In the genomic region with DNA sequence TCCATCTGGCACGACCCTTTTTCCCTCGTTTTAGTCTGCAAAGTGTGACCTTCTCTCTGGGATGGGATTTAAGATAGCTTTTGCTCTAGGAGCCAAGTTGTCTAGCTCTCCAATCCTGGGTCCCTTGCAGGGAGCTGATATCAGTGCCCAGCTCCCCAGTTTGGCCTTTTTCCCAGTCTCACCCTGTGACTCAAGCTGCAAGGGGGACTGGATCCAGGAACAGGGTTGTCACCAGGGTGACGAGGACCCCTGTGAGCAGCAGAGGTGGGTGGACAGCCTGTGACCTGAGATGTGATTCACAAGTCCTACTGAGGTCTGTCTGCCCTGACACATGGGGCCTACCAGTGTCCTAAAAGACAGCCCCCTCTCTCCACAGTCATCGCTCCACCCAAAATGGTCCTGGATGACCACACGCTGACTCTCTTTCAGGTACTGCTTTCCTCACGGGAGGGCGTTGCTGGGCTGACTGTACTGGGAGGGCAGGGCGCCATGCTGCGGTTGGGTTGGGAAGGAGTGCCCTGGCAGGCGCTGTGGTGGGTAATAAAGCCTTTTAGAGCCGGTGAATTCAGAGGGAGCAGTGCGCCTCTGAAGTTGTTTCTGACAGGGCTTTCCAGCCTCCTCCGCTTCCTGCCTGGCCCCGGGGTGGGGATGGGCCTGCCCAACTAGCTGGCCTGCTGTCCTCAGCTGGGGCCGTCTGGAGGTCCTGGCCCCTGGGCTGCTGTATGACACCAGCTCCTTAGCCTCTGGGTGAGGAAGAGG, we compare ENCODE assay signal across 10 mouse cellular contexts. TPM values are rescaled to one million over a fixed set of nuclear protein-coding genes. Genes with fewer than 3 reads are reported as not detected.
A peak's percentile ranks its signal among the peaks of the same experiment; 100 is the strongest.
DNase-seq lines count a peak whose midpoint lies in the region; ATAC-seq and TF ChIP-seq lines count a peak whose summit lies in the region.
"Had no signal": no experiment of that assay in that cellular context is flagged by ENCODE, and none has a peak within 500 bp of the region (broad histone marks: within the 10 kb centered on the region; RNA-seq: fewer than 3 reads in every experiment).

No protein-coding gene starts in this region.

- peaks cover 5% of the 10 kb centered on the region; the same call in 1 of the 2 replicates for H3K36me3 ChIP-seq in heart, embryonic 15.5 days
- no peaks in the 10 kb centered on the region for H3K36me3 ChIP-seq in ES-Bruce4 (ENCODE audit: control insufficient read depth, insufficient read depth, low read length, poor library complexity, severe bottlenecking)
- H3K36me3 ChIP-seq in embryonic facial prominence, embryonic 12.5 days = peaks cover 29% of the 10 kb centered on the region

- H3K27me3 ChIP-seq in heart, embryonic 15.5 days = no peaks in the 10 kb centered on the region
- H3K27me3 ChIP-seq in ES-Bruce4 (ENCODE audit: control insufficient read depth, insufficient read depth, low read length, poor library complexity, severe bottlenecking) = no peaks in the 10 kb centered on the region
- no peaks in the 10 kb centered on the region for H3K27me3 ChIP-seq in embryonic facial prominence, embryonic 12.5 days

- DNase-seq in heart, adult 11 months = no peak
- peak; percentile 34 for DNase-seq in lung, postnatal 36 days
- DNase-seq in cerebellum, adult 9-11 months = no peak
- no peak for DNase-seq in gastrocnemius, adult 18-20 months (ENCODE audit: low spot score)
- DNase-seq in cerebellum, postnatal 36 days = no peak

- TF ChIP-seq EP300 in ES-Bruce4 (IDR thresholded peaks at IDR 0.05; ENCODE audit: insufficient read depth, low read depth, low read length) = no peak

- peaks cover 45% of the 10 kb centered on the region for H3K4me1 ChIP-seq in heart, embryonic 15.5 days (replicated peaks)
- peaks cover 25% of the 10 kb centered on the region for H3K4me1 ChIP-seq in ES-Bruce4 (ENCODE audit: control insufficient read depth, insufficient read depth, low read length)
- peaks cover 48% of the 10 kb centered on the region for H3K4me1 ChIP-seq in embryonic facial prominence, embryonic 12.5 days

- 0 out of 2 replicates have a peak, but pooled peaks have one; percentile 24 for ATAC-seq in heart, embryonic 15.5 days (replicated peaks; ENCODE audit: insufficient number of reproducible peaks, insufficient read depth, low FRiP score, low read depth)
- ATAC-seq in embryonic facial prominence, embryonic 12.5 days (ENCODE audit: insufficient number of reproducible peaks, insufficient read depth, low FRiP score, low TSS enrichment) = no peak

- WGBS in heart, embryonic 15.5 days = 47% methylated on average over 15 of the region's 15 CpGs
- WGBS in embryonic facial prominence, embryonic 12.5 days = 25% methylated on average over 15 of the region's 15 CpGs

- no peaks in the 10 kb centered on the region for H3K9me3 ChIP-seq in heart, embryonic 15.5 days (replicated peaks)
- H3K9me3 ChIP-seq in ES-Bruce4 (replicated peaks; ENCODE audit: control insufficient read depth, insufficient read depth, low read length, poor library complexity, severe bottlenecking) = no peaks in the 10 kb centered on the region
- H3K9me3 ChIP-seq in embryonic facial prominence, embryonic 12.5 days = no peaks in the 10 kb centered on the region

- peak overlapping the region; percentile 77 for H3K27ac ChIP-seq in heart, embryonic 15.5 days
- 0 out of 2 replicates have a peak overlapping the region, but pooled peaks have one; percentile 13 for H3K27ac ChIP-seq in ES-Bruce4 (ENCODE audit: insufficient read depth, low read length)
- H3K27ac ChIP-seq in embryonic facial prominence, embryonic 12.5 days = peak overlapping the region; percentile 70
- H3K27ac ChIP-seq: left cerebral cortex, adult 2 months had no signal

- H3K9ac ChIP-seq in heart, embryonic 15.5 days = peak overlapping the region; percentile 12; the same call in 1 of the 2 replicates
- H3K9ac ChIP-seq in ES-Bruce4 (ENCODE audit: low read depth, poor library complexity, severe bottlenecking) = 0 out of 2 replicates have a peak overlapping the region, but pooled peaks have one; percentile 8
- peak overlapping the region; percentile 31; the same call in 1 of the 2 replicates for H3K9ac ChIP-seq in embryonic facial prominence, embryonic 12.5 days

- H3K4me3 ChIP-seq in heart, embryonic 15.5 days = no peak overlapping the region
- no peak overlapping the region for H3K4me3 ChIP-seq in ES-Bruce4 (ENCODE audit: low read depth, low read length)
- no peak overlapping the region for H3K4me3 ChIP-seq in embryonic facial prominence, embryonic 12.5 days
- H3K4me3 ChIP-seq: left cerebral cortex, adult 2 months had no signal

- 0 out of 2 replicates have a peak overlapping the region, but pooled peaks have one; percentile 2 for H3K4me2 ChIP-seq in heart, embryonic 15.5 days
- 0 out of 2 replicates have a peak overlapping the region, but pooled peaks have one; percentile 0 for H3K4me2 ChIP-seq in embryonic facial prominence, embryonic 12.5 days (replicated peaks)

- TF ChIP-seq POLR2A in ES-Bruce4 (IDR thresholded peaks at IDR 0.05; ENCODE audit: insufficient read depth, low read length) = no peak

- TF ChIP-seq CTCF in ES-Bruce4 (IDR thresholded peaks at IDR 0.05; ENCODE audit: low read depth, low read length) = no peak

RNA-seq across cellular contexts. Expression of a gene that starts 9.7 kb away (rescaled TPM):
- polyA plus RNA-seq in heart, embryonic 15.5 days (2015; fragmentation: Nextera tagmentation; extraction: Ambion mirVana) = 105 and 111 TPM in 2 replicates
- polyA plus RNA-seq in ES-Bruce4 (2011; ENCODE audit: insufficient read depth, insufficient read length, low read depth, missing spikeins) = 38.0 and 45.3 TPM in 2 replicates
- polyA plus RNA-seq in embryonic facial prominence, embryonic 12.5 days (2016; fragmentation: Nextera tagmentation; extraction: Ambion mirVana) = 131 TPM in 2 replicates
- total RNA-seq in gastrocnemius, adult 18-20 months (2021) = 10 to 100 TPM; 24.2 to 32.0 TPM

RNA-seq across cellular contexts. Expression of a gene that starts 9.8 kb away (rescaled TPM):
- 27.5 and 36.8 TPM in 2 replicates for polyA plus RNA-seq in heart, embryonic 15.5 days (2015; fragmentation: Nextera tagmentation; extraction: Ambion mirVana)
- polyA plus RNA-seq in ES-Bruce4 (2011; ENCODE audit: insufficient read depth, insufficient read length, low read depth, missing spikeins) = 7.3 and 9.8 TPM in 2 replicates
- polyA plus RNA-seq in embryonic facial prominence, embryonic 12.5 days (2016; fragmentation: Nextera tagmentation; extraction: Ambion mirVana) = 77.5 and 83.7 TPM in 2 replicates
- total RNA-seq in gastrocnemius, adult 18-20 months (2021) = 1 to 10 TPM; 2.3 to 3.0 TPM

RNA-seq across cellular contexts. Expression of a gene that starts 17.4 kb away (rescaled TPM):
- polyA plus RNA-seq in heart, embryonic 15.5 days (2015; fragmentation: Nextera tagmentation; extraction: Ambion mirVana) = 7.8 and 17.0 TPM in 2 replicates
- polyA plus RNA-seq in ES-Bruce4 (2011; ENCODE audit: insufficient read depth, insufficient read length, low read depth, missing spikeins) = 16.6 and 20.7 TPM in 2 replicates
- polyA plus RNA-seq in embryonic facial prominence, embryonic 12.5 days (2016; fragmentation: Nextera tagmentation; extraction: Ambion mirVana) = 59.7 and 62.8 TPM in 2 replicates
- total RNA-seq in gastrocnemius, adult 18-20 months (2021) = 1 to 10 TPM in 1 of 2 experiments, under 1 TPM in 1; 0.95 to 1.3 TPM
- total RNA-seq: common myeloid progenitor, adult 5-6 weeks had no signal

RNA-seq across cellular contexts. Expression of a gene that starts 23.2 kb away (rescaled TPM):
- 7.0 and 16.7 TPM in 2 replicates for polyA plus RNA-seq in heart, embryonic 15.5 days (2015; fragmentation: Nextera tagmentation; extraction: Ambion mirVana)
- 54.3 and 68.2 TPM in 2 replicates for polyA plus RNA-seq in ES-Bruce4 (2011; ENCODE audit: insufficient read depth, insufficient read length, low read depth, missing spikeins)
- polyA plus RNA-seq in embryonic facial prominence, embryonic 12.5 days (2016; fragmentation: Nextera tagmentation; extraction: Ambion mirVana) = 11.5 and 12.3 TPM in 2 replicates
- 1 to 10 TPM; 8.2 to 9.6 TPM for total RNA-seq in gastrocnemius, adult 18-20 months (2021)

RNA-seq across cellular contexts. Expression of a gene that starts 28.0 kb away (rescaled TPM):
- 11.4 and 46.0 TPM in 2 replicates for polyA plus RNA-seq in heart, embryonic 15.5 days (2015; fragmentation: Nextera tagmentation; extraction: Ambion mirVana)
- not detected in 2 replicates for polyA plus RNA-seq in ES-Bruce4 (2011; ENCODE audit: insufficient read depth, insufficient read length, low read depth, missing spikeins)
- 5.9 and 6.1 TPM in 2 replicates for polyA plus RNA-seq in embryonic facial prominence, embryonic 12.5 days (2016; fragmentation: Nextera tagmentation; extraction: Ambion mirVana)
- 10 to 100 TPM; 11.6 to 16.9 TPM for total RNA-seq in gastrocnemius, adult 18-20 months (2021)
- total RNA-seq: common myeloid progenitor, adult 5-6 weeks had no signal

Comparison
In these comparisons a context has a peak if more than half of its experiments do, and no peak if none do; other contexts are left out.
1. H3K27ac ChIP-seq: peak in every context shown above with its lines; median percentile 77 in heart, embryonic 15.5 days; 70 in embryonic facial prominence, embryonic 12.5 days; 13 in ES-Bruce4.